In genomic region chr5:121276808-121277207, GRCm38 (mm10) we compare ENCODE assay signal across 20 mouse cellular contexts. TPM values are rescaled to one million over a fixed set of nuclear protein-coding genes. Genes with fewer than 3 reads are reported as not detected.
DNase-seq lines count a peak whose midpoint lies in the region; ATAC-seq lines count a peak whose summit lies in the region.
"Had no signal": no experiment of that assay in that cellular context is flagged by ENCODE, and none has a peak within 500 bp of the region (broad histone marks: within the 10 kb centered on the region; RNA-seq: fewer than 3 reads in every experiment).

No protein-coding gene starts in this region.

- no peak overlapping the region for H3K4me3 ChIP-seq in forebrain, embryonic 11.5 days (ENCODE audit: low read depth, low read length)
- H3K4me3 ChIP-seq in forebrain, embryonic 13.5 days: no peak overlapping the region
- no peak overlapping the region for H3K4me3 ChIP-seq in midbrain, embryonic 11.5 days (ENCODE audit: low read depth, low read length)
- H3K4me3 ChIP-seq in midbrain, embryonic 16.5 days (ENCODE audit: low read depth, low read length): no peak overlapping the region
- H3K4me3 ChIP-seq: embryonic facial prominence, embryonic 13.5 days; forebrain, embryonic 12.5 days; forebrain, embryonic 15.5 days had no signal

- 81% methylated on average over 1 of the region's 1 CpGs for WGBS in forebrain, embryonic 11.5 days
- WGBS in forebrain, embryonic 13.5 days: 85% methylated on average over 1 of the region's 1 CpGs
- 72% methylated on average over 1 of the region's 1 CpGs for WGBS in midbrain, embryonic 11.5 days
- 86% methylated on average over 1 of the region's 1 CpGs for WGBS in midbrain, embryonic 16.5 days

- no peak overlapping the region for H3K4me2 ChIP-seq in forebrain, embryonic 11.5 days (ENCODE audit: low read depth, low read length, severe bottlenecking)
- H3K4me2 ChIP-seq in forebrain, embryonic 13.5 days: no peak overlapping the region
- no peak overlapping the region for H3K4me2 ChIP-seq in midbrain, embryonic 11.5 days
- H3K4me2 ChIP-seq in midbrain, embryonic 16.5 days (ENCODE audit: low read length): no peak overlapping the region
- H3K4me2 ChIP-seq: embryonic facial prominence, embryonic 13.5 days; forebrain, embryonic 12.5 days; forebrain, embryonic 15.5 days had no signal

- no peaks in the 10 kb centered on the region for H3K27me3 ChIP-seq in forebrain, embryonic 11.5 days (ENCODE audit: control insufficient read depth, insufficient read depth, low read length)
- no peaks in the 10 kb centered on the region for H3K27me3 ChIP-seq in forebrain, embryonic 13.5 days
- no peaks in the 10 kb centered on the region for H3K27me3 ChIP-seq in midbrain, embryonic 11.5 days (ENCODE audit: control insufficient read depth, insufficient read depth, low read length)
- H3K27me3 ChIP-seq in midbrain, embryonic 16.5 days (ENCODE audit: control insufficient read depth, insufficient read depth, low read depth, low read length): no peaks in the 10 kb centered on the region
- H3K27me3 ChIP-seq: embryonic facial prominence, embryonic 13.5 days; forebrain, embryonic 12.5 days; forebrain, embryonic 15.5 days had no signal

- no peak for ATAC-seq in forebrain, embryonic 11.5 days (replicated peaks; ENCODE audit: low FRiP score)
- ATAC-seq in forebrain, embryonic 13.5 days: no peak
- no peak for ATAC-seq in midbrain, embryonic 11.5 days (ENCODE audit: low FRiP score)
- ATAC-seq in midbrain, embryonic 16.5 days: no peak
- ATAC-seq in megakaryocyte progenitor cell, adult 5-6 weeks (replicated peaks; ENCODE audit: poor library complexity): peak; percentile 63
- ATAC-seq in megakaryocyte-erythroid progenitor cell, adult 5-6 weeks (replicated peaks; ENCODE audit: low FRiP score, low TSS enrichment, poor library complexity, severe bottlenecking): peak; percentile 67
- ATAC-seq: forebrain, embryonic 15.5 days; forebrain, postnatal 0 days had no signal

- H3K9ac ChIP-seq in forebrain, embryonic 11.5 days (ENCODE audit: low read length): no peak overlapping the region
- H3K9ac ChIP-seq in forebrain, embryonic 13.5 days: no peak overlapping the region
- no peak overlapping the region for H3K9ac ChIP-seq in midbrain, embryonic 11.5 days (ENCODE audit: low read length)
- H3K9ac ChIP-seq in midbrain, embryonic 16.5 days (ENCODE audit: low read depth, low read length): no peak overlapping the region
- H3K9ac ChIP-seq: embryonic facial prominence, embryonic 13.5 days; forebrain, embryonic 12.5 days; forebrain, embryonic 15.5 days; forebrain, postnatal 0 days had no signal

- no peaks in the 10 kb centered on the region for H3K9me3 ChIP-seq in forebrain, embryonic 11.5 days (ENCODE audit: control insufficient read depth, low read length)
- H3K9me3 ChIP-seq in forebrain, embryonic 13.5 days (replicated peaks): no peaks in the 10 kb centered on the region
- H3K9me3 ChIP-seq in midbrain, embryonic 11.5 days (ENCODE audit: control insufficient read depth, low read length): no peaks in the 10 kb centered on the region
- no peaks in the 10 kb centered on the region for H3K9me3 ChIP-seq in midbrain, embryonic 16.5 days (replicated peaks; ENCODE audit: control insufficient read depth, low read length, poor library complexity, severe bottlenecking)
- H3K9me3 ChIP-seq: embryonic facial prominence, embryonic 13.5 days; forebrain, embryonic 12.5 days; forebrain, embryonic 15.5 days had no signal

- DNase-seq in forebrain, embryonic 11.5 days (ENCODE audit: low spot score): peak; percentile 15
- DNase-seq in midbrain, embryonic 11.5 days (ENCODE audit: low spot score, missing footprints): peak; percentile 66
- no peak for DNase-seq in thymus, postnatal 14 days
- DNase-seq in cerebellum, adult 9-11 months: no peak
- DNase-seq: adrenal gland, adult 2 months; adrenal gland, postnatal 10 days; adrenal gland, postnatal 25 days; cerebellum, adult 11 months; cerebellum, adult 18-20 months; cerebellum, adult 8-10 months; cerebellum, postnatal 10 days; cerebellum, postnatal 25 days; forebrain, postnatal 0 days had no signal

- no peaks in the 10 kb centered on the region for H3K4me1 ChIP-seq in forebrain, embryonic 11.5 days (replicated peaks; ENCODE audit: control insufficient read depth, insufficient read depth, low read length)
- H3K4me1 ChIP-seq in forebrain, embryonic 13.5 days: no peaks in the 10 kb centered on the region
- no peaks in the 10 kb centered on the region for H3K4me1 ChIP-seq in midbrain, embryonic 11.5 days (ENCODE audit: control insufficient read depth, insufficient read depth, low read length)
- no peaks in the 10 kb centered on the region for H3K4me1 ChIP-seq in midbrain, embryonic 16.5 days (ENCODE audit: control insufficient read depth, insufficient read depth, low read length)
- H3K4me1 ChIP-seq: embryonic facial prominence, embryonic 13.5 days; forebrain, embryonic 12.5 days; forebrain, embryonic 15.5 days had no signal

- H3K36me3 ChIP-seq in forebrain, embryonic 11.5 days (ENCODE audit: control insufficient read depth, insufficient read depth, low read length): no peaks in the 10 kb centered on the region; the same call in 1 of the 2 replicates
- peaks cover 77% of the 10 kb centered on the region for H3K36me3 ChIP-seq in forebrain, embryonic 13.5 days (ENCODE audit: poor library complexity, severe bottlenecking)
- H3K36me3 ChIP-seq in midbrain, embryonic 11.5 days (ENCODE audit: control insufficient read depth, insufficient read depth, low read length): peaks cover 5% of the 10 kb centered on the region
- H3K36me3 ChIP-seq in midbrain, embryonic 16.5 days (ENCODE audit: control insufficient read depth, insufficient read depth, low read length): peaks cover 35% of the 10 kb centered on the region

- no peak overlapping the region for H3K27ac ChIP-seq in forebrain, embryonic 11.5 days (ENCODE audit: low read depth, low read length)
- H3K27ac ChIP-seq in forebrain, embryonic 13.5 days: no peak overlapping the region
- no peak overlapping the region for H3K27ac ChIP-seq in midbrain, embryonic 11.5 days (ENCODE audit: low read depth, low read length)
- no peak overlapping the region for H3K27ac ChIP-seq in midbrain, embryonic 16.5 days (ENCODE audit: low read length)
- H3K27ac ChIP-seq: embryonic facial prominence, embryonic 13.5 days; forebrain, embryonic 12.5 days; forebrain, embryonic 15.5 days had no signal

RNA-seq across cellular contexts. Expression of gene Hectd4, which starts 56.8 kb away (rescaled TPM):
- polyA plus RNA-seq in forebrain, embryonic 11.5 days (2014; fragmentation: Nextera tagmentation; extraction: Ambion mirVana): 11.5 and 13.4 TPM in 2 replicates
- polyA plus RNA-seq in forebrain, embryonic 13.5 days (2015; fragmentation: Nextera tagmentation; extraction: Ambion mirVana): 12.6 and 13.4 TPM in 2 replicates
- 8.0 and 9.7 TPM in 2 replicates for polyA plus RNA-seq in midbrain, embryonic 11.5 days (2014; fragmentation: Nextera tagmentation; extraction: Ambion mirVana)
- polyA plus RNA-seq in midbrain, embryonic 16.5 days (2015; fragmentation: Nextera tagmentation; extraction: Ambion mirVana): 22.6 and 22.9 TPM in 2 replicates
- total RNA-seq in megakaryocyte progenitor cell, adult 5-6 weeks (2015): 16.2 and 22.8 TPM in 2 replicates
- 6.5 and 9.2 TPM in 2 replicates for total RNA-seq in megakaryocyte progenitor cell, adult 5-6 weeks (2017)
- total RNA-seq in megakaryocyte-erythroid progenitor cell, adult 5-6 weeks (2014; fragmentation: Nextera tagmentation): 53.9 and 71.9 TPM in 2 replicates
- 10.1 and 25.7 TPM in 2 replicates for total RNA-seq in megakaryocyte-erythroid progenitor cell, adult 5-6 weeks (2017)

Comparison
In these comparisons a context has a peak if more than half of its experiments do, and no peak if none do; other contexts are left out.
1. ATAC-seq: peak in megakaryocyte progenitor cell, adult 5-6 weeks (single experiment) and megakaryocyte-erythroid progenitor cell, adult 5-6 weeks (single experiment); none in forebrain, embryonic 11.5 days (single experiment), forebrain, embryonic 13.5 days (single experiment), midbrain, embryonic 11.5 days (single experiment) and midbrain, embryonic 16.5 days (single experiment).
2. DNase-seq: peak in forebrain, embryonic 11.5 days (single experiment) and midbrain, embryonic 11.5 days (single experiment); none in thymus, postnatal 14 days (single experiment) and cerebellum, adult 9-11 months (single experiment).